Mouse (Mus musculus) kidney, adult 9 months (tissue): ENCODE measurements around the gene Prc1.
A peak's percentile ranks its signal among the peaks of the same experiment; 100 is the strongest.

ENCODE experiments used
- DNase-seq: peaks from one replicate; pipeline ENCODE4 v3.0.0; 2022

Prc1 gene

GRCm38 (mm10) chr7:80339371-80339770 is 45.1 kb downstream of the Prc1 start:
- no peak for DNase-seq

GRCm38 (mm10) chr7:80339793-80340628 is 45.8 kb downstream of the Prc1 start:
- DNase-seq: peak; percentile 99

- peak; percentile 79 for DNase-seq
Observed at GRCm38 (mm10) chr7:80340793-80341192, 46.5 kb downstream of the Prc1 start, which contains the start of gene Unc45a. TSS of gene Unc45a (minus strand) at chr7:80341005.

GRCm38 (mm10) chr7:80341793-80342192 is 47.5 kb downstream of the Prc1 start:
- no peak for DNase-seq

- DNase-seq: peak; percentile 95
Observed at GRCm38 (mm10) chr7:80342858-80343257, 48.6 kb downstream of the Prc1 start, which contains the start of gene Hddc3. TSS of gene Hddc3 (plus strand) at chr7:80343104.

- DNase-seq: no peak
Observed at GRCm38 (mm10) chr7:80343270-80344018, 49.2 kb downstream of the Prc1 start.

- DNase-seq: no peak
Observed at GRCm38 (mm10) chr7:80346173-80346572, 51.9 kb downstream of the Prc1 start.

- no peak for DNase-seq
Observed at GRCm38 (mm10) chr7:80346830-80347229, 52.6 kb downstream of the Prc1 start.

GRCm38 (mm10) chr7:80347670-80348586 is 53.7 kb downstream of the Prc1 start:
- DNase-seq: no peak

- no peak for DNase-seq
Observed at GRCm38 (mm10) chr7:80350808-80351207, 56.6 kb downstream of the Prc1 start.

GRCm38 (mm10) chr7:80352920-80353319 is 58.7 kb downstream of the Prc1 start:
- no peak for DNase-seq

- no peak for DNase-seq
Observed at GRCm38 (mm10) chr7:80356351-80356750, 62.1 kb downstream of the Prc1 start.

- no peak for DNase-seq
Observed at GRCm38 (mm10) chr7:80357156-80357555, 62.9 kb downstream of the Prc1 start.

- DNase-seq: no peak
Observed at GRCm38 (mm10) chr7:80358039-80358438, 63.8 kb downstream of the Prc1 start.

GRCm38 (mm10) chr7:80360435-80360834 is 66.2 kb downstream of the Prc1 start:
- no peak for DNase-seq

GRCm38 (mm10) chr7:80365759-80366158 is 71.5 kb downstream of the Prc1 start:
- peak; percentile 37 for DNase-seq
